ENCODE assay signal across 20 mouse cellular contexts in genomic region chr2:132884303-132884967, GRCm38 (mm10). TPM values are rescaled to one million over a fixed set of nuclear protein-coding genes. Genes with fewer than 3 reads are reported as not detected.
A peak's percentile ranks its signal among the peaks of the same experiment; 100 is the strongest.
DNase-seq lines count a peak whose midpoint lies in the region; ATAC-seq and TF ChIP-seq lines count a peak whose summit lies in the region.
"Had no signal": no experiment of that assay in that cellular context is flagged by ENCODE, and none has a peak within 500 bp of the region (broad histone marks: within the 10 kb centered on the region; RNA-seq: fewer than 3 reads in every experiment).

No protein-coding gene starts in this region.

- TF ChIP-seq CTCF in lung, embryonic 14.5 days (IDR thresholded peaks at IDR 0.05; ENCODE audit: low read depth), result no peak
- no peak for TF ChIP-seq CTCF in lung, adult 2 months (IDR thresholded peaks at IDR 0.05; ENCODE audit: insufficient read depth, low read length)

- H3K9ac ChIP-seq in heart, embryonic 11.5 days (ENCODE audit: low read depth, low read length), result no peak overlapping the region
- no peak overlapping the region for H3K9ac ChIP-seq in lung, embryonic 14.5 days
- H3K9ac ChIP-seq: forebrain, embryonic 12.5 days; heart, embryonic 15.5 days; hindbrain, embryonic 12.5 days; limb, embryonic 13.5 days; liver, embryonic 14.5 days; midbrain, embryonic 13.5 days had no signal

- H3K36me3 ChIP-seq in heart, embryonic 11.5 days (ENCODE audit: control insufficient read depth, insufficient read depth, low read length), result no peaks in the 10 kb centered on the region
- H3K36me3 ChIP-seq in lung, embryonic 14.5 days (ENCODE audit: insufficient read depth), result no peaks in the 10 kb centered on the region
- H3K36me3 ChIP-seq: forebrain, embryonic 12.5 days; heart, embryonic 15.5 days; hindbrain, embryonic 12.5 days; limb, embryonic 13.5 days; midbrain, embryonic 13.5 days had no signal

- H3K4me3 ChIP-seq in heart, embryonic 11.5 days (ENCODE audit: low read depth, low read length), result no peak overlapping the region
- H3K4me3 ChIP-seq in lung, embryonic 14.5 days (ENCODE audit: low read depth, low read length), result no peak overlapping the region
- H3K4me3 ChIP-seq in lung, adult 2 months (replicated peaks; ENCODE audit: extremely low read depth, low read depth, low read length), result no peak overlapping the region
- H3K4me3 ChIP-seq: forebrain, embryonic 12.5 days; heart, embryonic 15.5 days; hindbrain, embryonic 12.5 days; limb, embryonic 13.5 days; midbrain, embryonic 13.5 days; myocyte had no signal

- H3K4me2 ChIP-seq in heart, embryonic 11.5 days, result no peak overlapping the region
- H3K4me2 ChIP-seq in lung, embryonic 14.5 days, result no peak overlapping the region
- H3K4me2 ChIP-seq: forebrain, embryonic 12.5 days; heart, embryonic 15.5 days; hindbrain, embryonic 12.5 days; limb, embryonic 13.5 days; midbrain, embryonic 13.5 days had no signal

- WGBS in heart, embryonic 11.5 days (ENCODE audit: insufficient replicate concordance), result 37% methylated on average over 8 of the region's 8 CpGs
- WGBS in lung, embryonic 14.5 days, result 24% methylated on average over 8 of the region's 8 CpGs
- 36% methylated on average over 8 of the region's 8 CpGs for WGBS in lung, adult 2 months

- H3K9me3 ChIP-seq in heart, embryonic 11.5 days (replicated peaks; ENCODE audit: control insufficient read depth, low read length), result no peaks in the 10 kb centered on the region
- no peaks in the 10 kb centered on the region for H3K9me3 ChIP-seq in lung, embryonic 14.5 days (ENCODE audit: low read depth, low read length)
- H3K9me3 ChIP-seq: forebrain, embryonic 12.5 days; heart, embryonic 15.5 days; hindbrain, embryonic 12.5 days; limb, embryonic 13.5 days; midbrain, embryonic 13.5 days had no signal

- ATAC-seq in heart, embryonic 11.5 days (replicated peaks; ENCODE audit: insufficient number of reproducible peaks, low FRiP score, low TSS enrichment), result peak; percentile 72; the same call in 1 of the 2 replicates
- peak; percentile 48 for ATAC-seq in lung, embryonic 14.5 days (ENCODE audit: insufficient read depth)
- ATAC-seq: inflammation-experienced regulatory T-cells, adult 6 months; midbrain, embryonic 13.5 days had no signal

- H3K4me1 ChIP-seq in heart, embryonic 11.5 days (ENCODE audit: control insufficient read depth, insufficient read depth, low read length), result peaks cover 6% of the 10 kb centered on the region; the same call in 1 of the 2 replicates
- H3K4me1 ChIP-seq in lung, embryonic 14.5 days (ENCODE audit: insufficient read depth), result no peaks in the 10 kb centered on the region
- 0 out of 2 replicates have a peak, but pooled peaks cover under 1% of the 10 kb centered on the region for H3K4me1 ChIP-seq in lung, adult 2 months (ENCODE audit: control insufficient read depth, insufficient read depth, low read length)

- TF ChIP-seq POLR2A in lung, adult 2 months (IDR thresholded peaks at IDR 0.05; ENCODE audit: borderline replicate concordance, extremely low read depth, low read depth, low read length), result no peak

- peaks cover 5% of the 10 kb centered on the region for H3K27me3 ChIP-seq in heart, embryonic 11.5 days (ENCODE audit: control insufficient read depth, insufficient read depth, low read length)
- peaks cover 20% of the 10 kb centered on the region; the same call in 1 of the 2 replicates for H3K27me3 ChIP-seq in lung, embryonic 14.5 days (ENCODE audit: insufficient read depth, low read length)

- peak overlapping the region; percentile 1; the same call in 1 of the 2 replicates for H3K27ac ChIP-seq in heart, embryonic 11.5 days (ENCODE audit: low read depth, low read length)
- no peak overlapping the region for H3K27ac ChIP-seq in lung, embryonic 14.5 days (ENCODE audit: low read depth)
- H3K27ac ChIP-seq: forebrain, embryonic 12.5 days; heart, embryonic 15.5 days; hindbrain, embryonic 12.5 days; limb, embryonic 13.5 days; liver, embryonic 14.5 days; midbrain, embryonic 13.5 days had no signal

- DNase-seq in heart, adult 8-10 months (ENCODE audit: low spot score), result no peak
- peak; percentile 50 for DNase-seq in lung, embryonic 14.5 days
- DNase-seq in lung, adult 2 months, result no peak
- DNase-seq in adrenal gland, adult 8-10 months, result peak; percentile 68
- DNase-seq in adrenal gland, postnatal 36 days, result peak; percentile 65 to 77
- no peak for DNase-seq in thymus, postnatal 36 days
- DNase-seq: cerebellum, adult 9-11 months; gastrocnemius, postnatal 25 days; kidney, postnatal 36 days; lung, postnatal 4 days; thymus, adult 2 months had no signal

RNA-seq across cellular contexts. Expression of gene Lrrn4, which starts 3.7 kb away (rescaled TPM):
- polyA plus RNA-seq in heart, embryonic 11.5 days (2014; fragmentation: Nextera tagmentation; extraction: Ambion mirVana), result 17.9 and 22.5 TPM in 2 replicates
- 1 to 10 TPM; 3.5 to 9.4 (median 5.5) TPM for total RNA-seq in heart, adult 8-10 months (2022)
- polyA plus RNA-seq in lung, embryonic 14.5 days (2014; fragmentation: Nextera tagmentation; extraction: Ambion mirVana), result 4.7 and 6.6 TPM in 2 replicates
- 30.2 and 38.2 TPM in 2 replicates for polyA plus RNA-seq in lung, adult 2 months (2012; rRNA removed)
- total RNA-seq in adrenal gland, adult 8-10 months (2022), result 1 to 10 TPM; 2.5 to 4.4 (median 3.3) TPM
- 1 to 10 TPM; 3.2 to 3.8 TPM for total RNA-seq in adrenal gland, postnatal 36 days (2021)
- total RNA-seq: gastrocnemius, postnatal 25 days had no signal
- polyA plus RNA-seq: myocyte had no signal

RNA-seq across cellular contexts. Expression of gene Crls1, which starts 38.0 kb away (rescaled TPM):
- polyA plus RNA-seq in heart, embryonic 11.5 days (2014; fragmentation: Nextera tagmentation; extraction: Ambion mirVana), result 18.1 and 18.7 TPM in 2 replicates
- 10 to 100 TPM; 18.9 to 23.1 (median 20.9) TPM for total RNA-seq in heart, adult 8-10 months (2022)
- polyA plus RNA-seq in lung, embryonic 14.5 days (2014; fragmentation: Nextera tagmentation; extraction: Ambion mirVana), result 28.5 and 28.6 TPM in 2 replicates
- polyA plus RNA-seq in lung, adult 2 months (2012; rRNA removed), result 17.8 and 23.5 TPM in 2 replicates
- total RNA-seq in adrenal gland, adult 8-10 months (2022), result 10 to 100 TPM; 58.7 to 99.6 (median 68.6) TPM
- 100 to 1,000 TPM; 103 to 125 TPM for total RNA-seq in adrenal gland, postnatal 36 days (2021)

Comparison
In these comparisons a context has a peak if more than half of its experiments do, and no peak if none do; other contexts are left out.
1. DNase-seq: peak in lung, embryonic 14.5 days (single experiment), adrenal gland, adult 8-10 months (single experiment) and adrenal gland, postnatal 36 days (2 of 2); none in heart, adult 8-10 months (single experiment), lung, adult 2 months (single experiment) and thymus, postnatal 36 days (0 of 2).